Mouse (Mus musculus) gastrocnemius, adult 2 months (tissue): ENCODE results near the gene Rfx4. TPM values are rescaled to one million over a fixed set of nuclear protein-coding genes. Genes with fewer than 3 reads are reported as not detected.

Source experiments
- DNase-seq: peaks from one replicate; pipeline ENCODE4 v3.0.0; 2022
- H3K27ac ChIP-seq: fragments of 200-600 bp; 2 replicates; pipeline ENCODE4 v1.8.1; 2022; ENCODE audit warnings: mild to moderate bottlenecking
- H3K4me3 ChIP-seq: fragments of 200-600 bp; 2 replicates; pipeline ENCODE4 v1.8.1; 2022; ENCODE audit warnings: mild to moderate bottlenecking, moderate library complexity
- CTCF ChIP-seq: fragments of 200-600 bp; IDR thresholded peaks from 2 replicates; pipeline ENCODE4 v1.8.1; 2022; ENCODE audit warnings: antibody characterized with exemption, mild to moderate bottlenecking, moderate library complexity
- intact Hi-C: fragments of 180-260 bp; cut with DNase I; formaldehyde crosslinking; loops from one replicate; pipeline ENCODE4 v1.15.1; 2025
- total RNA-seq, 2 experiments: library from RNA; stranded (reverse); gene quantifications; 2 replicates each; pipeline ENCODE4 v1.2.3; 2021

Gene Rfx4
- total RNA-seq, 2 experiments from 2014 or later: not detected

DNA sequence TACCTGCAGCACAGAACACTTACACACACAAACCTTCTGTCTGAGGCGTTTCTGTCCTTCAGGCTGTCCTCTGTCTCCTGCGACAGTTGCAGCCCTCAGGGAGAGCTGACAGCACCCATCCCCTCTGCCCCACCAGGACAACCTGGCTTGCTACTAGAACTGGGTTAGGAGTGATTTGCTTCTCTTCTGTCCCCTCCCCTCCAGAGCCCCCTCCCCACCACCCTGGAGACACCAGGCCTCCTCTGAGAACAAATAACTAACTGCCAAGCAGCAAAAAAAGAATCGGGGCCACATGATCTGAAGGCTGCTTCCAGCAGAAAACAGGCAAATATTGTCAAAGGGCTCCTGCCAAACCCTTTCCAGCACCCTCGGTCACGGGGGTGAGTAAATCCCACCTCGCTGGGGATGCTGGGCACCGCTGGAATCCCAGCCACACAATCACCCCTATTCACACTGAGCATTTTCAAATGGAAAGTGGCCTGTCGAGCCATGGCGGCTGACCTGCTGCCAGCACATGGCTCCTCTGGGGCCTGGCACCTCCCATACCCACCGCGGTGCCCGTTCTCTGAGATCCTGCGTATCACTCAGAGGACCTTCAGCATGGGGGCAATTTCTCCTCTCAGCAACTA lies 47.5 kb downstream of the Rfx4 start:
- Histone ChIP-seq H3K27ac (no peak overlapping the region), H3K4me3 (no peak overlapping the region)
- intact Hi-C loops: no loop called here
- no peak for TF ChIP-seq CTCF
- no peak for DNase-seq

DNA sequence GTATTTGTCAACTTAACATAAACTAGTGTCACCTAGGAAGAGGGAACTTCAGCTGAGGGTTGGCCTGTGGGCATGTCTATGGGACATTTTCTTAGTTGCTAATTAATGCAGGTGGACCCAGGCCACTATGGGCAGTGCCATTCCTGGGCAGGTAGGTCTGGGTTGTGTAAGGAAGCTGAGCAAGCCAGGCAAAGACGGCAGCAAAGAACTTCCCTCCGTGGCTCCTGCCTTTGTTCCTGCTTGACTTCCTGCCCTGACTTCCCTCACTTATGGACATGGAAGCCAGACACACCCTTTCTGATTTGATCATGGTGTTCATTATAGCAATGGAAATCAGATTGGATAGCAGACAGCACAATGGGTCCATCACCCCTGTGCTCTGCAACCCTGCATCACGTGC lies 49.7 kb downstream of the Rfx4 start:
- Histone ChIP-seq H3K27ac (no peak overlapping the region), H3K4me3 (no peak overlapping the region)
- TF ChIP-seq CTCF: no peak
- DNase-seq: no peak
- intact Hi-C loops: no loop called here

DNA sequence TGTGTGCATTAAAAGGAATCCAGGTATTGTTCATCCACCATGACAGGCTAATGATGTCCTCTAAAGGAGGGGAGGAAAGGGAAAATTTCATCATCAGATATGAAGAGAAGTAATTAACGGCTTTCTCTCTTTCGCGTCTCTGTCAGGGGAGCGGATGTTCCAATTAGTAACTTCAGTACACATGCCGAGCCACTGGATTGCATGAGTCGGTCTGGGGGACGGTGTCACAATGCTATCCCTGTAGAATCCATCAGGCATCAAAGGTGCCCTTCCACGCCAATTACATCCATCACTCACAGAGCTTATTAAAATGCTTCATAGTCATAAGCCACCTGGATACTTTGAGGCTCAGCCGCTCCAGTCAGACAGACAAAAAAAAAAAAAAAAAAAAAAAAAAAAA lies 51.3 kb downstream of the Rfx4 start:
- no peak for TF ChIP-seq CTCF
- DNase-seq: no peak
- intact Hi-C loops: no loop called here
- Histone ChIP-seq H3K27ac (no peak overlapping the region), H3K4me3 (no peak overlapping the region)

DNA sequence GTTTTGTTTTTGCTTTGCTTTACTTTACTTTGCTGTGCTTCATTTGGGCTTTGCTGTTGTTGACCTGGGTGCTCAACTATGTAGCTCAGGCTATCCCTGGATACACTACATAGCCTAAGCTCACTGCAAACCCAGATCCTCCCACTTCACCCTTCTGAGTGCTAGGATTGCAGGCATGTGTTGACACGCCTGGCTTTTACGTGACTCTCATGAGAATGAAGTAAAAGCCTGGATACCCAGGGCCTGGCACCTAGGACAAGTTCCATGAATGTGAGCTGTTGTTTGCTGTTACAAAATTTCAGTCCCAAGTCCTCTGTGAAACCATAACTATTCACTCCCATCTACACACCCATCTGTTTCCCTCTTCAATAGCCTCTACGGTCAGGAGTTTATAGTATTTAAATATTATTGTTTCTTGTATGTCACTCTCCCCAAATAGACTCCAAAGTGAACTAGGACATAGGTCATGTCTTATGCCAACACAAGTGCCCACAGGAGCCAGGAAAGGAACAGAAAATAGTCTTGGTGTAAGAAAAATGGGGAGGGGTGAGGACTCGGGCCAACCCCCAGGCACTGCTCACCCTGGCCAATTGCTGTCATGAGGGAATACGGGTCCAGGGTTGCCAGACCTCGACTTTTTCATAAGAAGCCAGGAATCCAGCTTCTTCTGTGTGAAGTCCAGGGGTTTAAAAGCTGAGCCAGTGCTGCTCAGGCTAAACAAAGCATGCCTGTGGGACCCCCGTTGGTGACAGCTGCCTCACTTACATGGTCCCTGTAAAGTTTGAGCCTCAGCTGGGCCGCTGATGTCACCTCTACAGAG lies 54.4 kb downstream of the Rfx4 start:
- Histone ChIP-seq H3K27ac (peak overlapping the region; percentile 67), H3K4me3 (no peak overlapping the region)
- intact Hi-C loops: no loop called here

DNA sequence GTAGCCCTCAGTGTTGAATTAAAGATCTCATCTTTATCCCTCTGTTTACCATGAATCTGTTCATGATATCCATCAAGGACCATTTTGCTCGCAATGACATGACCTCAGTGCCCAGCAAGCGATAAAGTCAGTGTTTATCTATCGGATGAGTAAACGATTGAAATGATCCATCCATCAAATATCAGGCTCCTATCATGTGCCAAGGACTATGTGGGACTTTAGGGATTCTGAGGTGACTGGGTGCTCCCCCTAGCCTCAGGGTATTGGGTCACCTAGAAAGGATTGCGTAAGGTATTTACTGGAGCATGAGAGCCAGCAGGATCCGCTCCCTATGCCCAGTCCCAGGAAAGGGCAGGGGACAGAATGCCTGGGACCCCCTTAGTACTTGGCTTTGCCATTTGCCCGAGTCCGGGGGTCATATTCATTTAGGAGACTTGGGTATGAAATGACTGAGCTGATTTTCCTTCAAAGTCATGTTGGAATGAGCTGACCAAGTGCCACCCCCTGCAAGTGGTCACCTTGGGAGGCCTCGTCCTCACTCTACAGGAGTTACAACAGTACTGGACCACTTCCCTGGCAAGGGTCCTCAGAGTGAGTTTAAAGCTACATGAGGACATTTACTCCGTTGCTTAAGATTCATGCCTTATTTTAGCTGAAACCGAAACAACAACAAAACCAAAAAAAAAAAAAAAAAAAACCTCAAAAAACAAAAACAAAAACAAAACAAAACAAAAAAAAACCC lies 55.5 kb downstream of the Rfx4 start:
- intact Hi-C loops: no loop called here
- peak overlapping the region; percentile 53 for H3K27ac ChIP-seq
- TF ChIP-seq CTCF: no peak
- peak; percentile 41 for DNase-seq
- H3K4me3 ChIP-seq: no peak overlapping the region

More for the DNA sequence above, 54.4 kb downstream of the Rfx4 start:
- peak; percentile 56 for DNase-seq
- no peak for TF ChIP-seq CTCF

- intact Hi-C loops: no loop called here
- no peak for TF ChIP-seq CTCF
- Histone ChIP-seq H3K27ac (no peak overlapping the region), H3K4me3 (no peak overlapping the region)
- no peak for DNase-seq
Measured at GRCm38 (mm10) chr10:84811913-84812295, 56.0 kb downstream of the Rfx4 start.

- no peak overlapping the region for H3K4me3 ChIP-seq
- intact Hi-C loops: no loop called here
- H3K27ac ChIP-seq: no peak overlapping the region
- 0 out of 2 replicates have a peak, but pooled peaks have one; percentile 1 for TF ChIP-seq CTCF
- DNase-seq: no peak
Measured at GRCm38 (mm10) chr10:84815676-84816436, 60.0 kb downstream of the Rfx4 start.

DNA sequence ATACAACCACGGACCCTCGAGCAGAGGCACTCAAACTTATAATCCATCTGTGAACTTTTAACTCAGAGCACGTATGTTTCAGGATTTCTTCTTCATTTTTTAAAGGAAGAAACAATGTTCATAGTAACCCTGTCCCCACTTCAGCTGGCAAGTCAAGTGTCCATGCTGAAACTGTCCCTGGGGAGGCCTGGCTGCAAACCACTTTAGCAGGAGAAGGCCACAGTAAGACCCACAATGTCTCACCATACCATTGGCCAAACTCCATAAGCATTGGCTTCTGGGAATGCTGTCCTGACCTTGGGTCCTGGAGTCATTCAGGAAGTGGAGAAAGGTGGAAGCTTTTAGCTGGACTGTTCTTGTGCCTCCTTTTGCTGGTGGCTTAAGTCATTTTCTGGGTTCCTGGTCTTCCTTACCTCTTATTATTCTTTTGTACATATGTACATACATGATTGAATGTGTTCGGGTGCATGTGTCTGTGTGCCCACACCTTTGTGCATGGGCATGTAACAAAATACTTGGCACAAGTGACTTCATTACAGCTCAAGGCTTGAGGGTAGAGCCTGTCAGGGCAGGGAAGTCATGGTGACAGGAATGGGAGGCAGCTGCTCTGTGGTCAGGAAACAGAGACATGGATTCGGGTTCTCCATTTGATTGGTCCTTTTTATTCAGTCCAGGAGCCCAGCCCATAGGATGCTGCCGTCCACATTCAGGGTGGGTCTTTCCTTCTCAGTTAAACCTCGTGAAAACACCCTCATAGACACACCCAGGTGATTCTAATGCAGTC lies 61.4 kb downstream of the Rfx4 start:
- Histone ChIP-seq H3K4me3 (no peak overlapping the region), H3K27ac (no peak overlapping the region)
- no peak for DNase-seq
- no peak for TF ChIP-seq CTCF
- intact Hi-C loops: no loop called here

DNA sequence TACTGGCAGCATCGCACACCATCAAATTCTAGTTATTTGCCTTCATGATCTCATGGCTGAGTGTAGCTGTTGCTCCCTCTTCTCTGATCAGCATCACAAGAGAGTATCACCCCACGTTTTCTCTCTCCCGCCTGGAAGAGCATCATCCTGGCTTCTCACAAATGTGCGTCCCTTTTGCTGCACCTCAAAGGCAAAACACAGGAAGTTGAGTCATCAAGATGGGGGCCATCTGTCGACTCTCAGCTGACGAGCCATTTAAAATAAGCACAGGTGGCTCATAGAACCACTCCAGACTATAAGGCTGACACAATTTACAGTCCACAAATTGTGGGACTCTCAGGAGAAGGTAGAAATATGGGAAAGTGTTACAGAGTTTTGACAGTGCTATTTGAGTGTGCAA lies 63.8 kb downstream of the Rfx4 start:
- DNase-seq: no peak
- Histone ChIP-seq H3K27ac (no peak overlapping the region), H3K4me3 (no peak overlapping the region)
- TF ChIP-seq CTCF: no peak
- intact Hi-C loops: no loop called here

GRCm38 (mm10) chr10:84820230-84820629 lies 64.4 kb downstream of the Rfx4 start:
- intact Hi-C loops: no loop called here
- no peak for DNase-seq
- Histone ChIP-seq H3K4me3 (no peak overlapping the region), H3K27ac (no peak overlapping the region)
- no peak for TF ChIP-seq CTCF

GRCm38 (mm10) chr10:84822741-84823151 lies 66.9 kb downstream of the Rfx4 start:
- no peak for DNase-seq
- no peak for TF ChIP-seq CTCF
- no peak overlapping the region for H3K4me3 ChIP-seq
- no peak overlapping the region for H3K27ac ChIP-seq
- intact Hi-C loops: no loop called here

DNA sequence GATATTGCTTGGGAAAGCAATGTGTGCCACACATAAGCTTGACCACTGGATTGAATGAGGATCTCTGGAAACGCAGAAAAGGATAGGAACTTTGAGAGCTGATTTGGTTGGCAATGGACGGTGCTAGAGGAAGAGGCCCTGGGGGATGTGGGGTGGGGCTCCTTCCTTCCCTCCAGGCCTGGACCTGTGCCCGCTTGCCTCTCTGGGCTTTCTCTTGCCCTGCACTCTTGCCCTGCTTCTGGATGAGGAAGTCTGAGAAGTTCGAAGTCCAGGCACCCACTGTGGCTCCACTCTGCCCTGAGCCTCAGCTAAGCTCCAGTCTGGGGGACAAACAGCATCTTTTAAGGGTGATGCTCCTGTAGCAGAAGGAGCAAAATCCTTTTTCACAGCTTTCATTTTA lies 67.8 kb downstream of the Rfx4 start:
- intact Hi-C loops: no loop called here
- TF ChIP-seq CTCF: no peak
- H3K27ac ChIP-seq: no peak overlapping the region
- peak; percentile 59 for DNase-seq
- no peak overlapping the region for H3K4me3 ChIP-seq
